Mouse (Mus musculus): ENCODE results near the gene Olfml3. TPM values are rescaled to one million over a fixed set of nuclear protein-coding genes. Genes with fewer than 3 reads are reported as not detected.
A peak's percentile ranks its signal among the peaks of the same experiment; 100 is the strongest.

Gene Olfml3
- total RNA-seq, 2 experiments from 2014 or later, result 2.6 to 8.3 TPM

GRCm38 (mm10) chr3:103735776-103736600 is 1.8 kb downstream of the Olfml3 start:
- TF ChIP-seq CTCF (IDR thresholded peaks at IDR 0.05), result no peak
- intact Hi-C loops (cut with DNase I), result loop anchor here (5.0 kb wide), 3 partner anchors 71 to 304 kb away; partner anchors contain the start of genes Ap4b1, Dclre1b and Gm43064
- peak overlapping the region; percentile 68 for H3K4me3 ChIP-seq
- peak overlapping the region; percentile 72 for H3K27ac ChIP-seq
- DNase-seq, result peak; percentile 31

GRCm38 (mm10) chr3:103734696-103735519 is 2.9 kb downstream of the Olfml3 start:
- DNase-seq, result peak; percentile 69
- intact Hi-C loops (cut with DNase I), result loop anchor here (5.0 kb wide), 3 partner anchors 72 to 303 kb away; partner anchors contain the start of genes Ap4b1, Dclre1b and Gm43064
- peak overlapping the region; percentile 72 for H3K27ac ChIP-seq
- no peak for TF ChIP-seq CTCF (IDR thresholded peaks at IDR 0.05)
- peak overlapping the region; percentile 68 for H3K4me3 ChIP-seq

- TF ChIP-seq CTCF (IDR thresholded peaks at IDR 0.05), result no peak
- DNase-seq, result no peak
- Histone ChIP-seq H3K27ac (peak overlapping the region; percentile 72), H3K4me3 (peak overlapping the region; percentile 68)
- intact Hi-C loops (cut with DNase I), result no loop called here
These were observed 3.8 kb downstream of the Olfml3 start for GRCm38 (mm10) chr3:103733799-103734695.

GRCm38 (mm10) chr3:103733176-103733575 is 4.6 kb downstream of the Olfml3 start:
- no peak overlapping the region for H3K4me3 ChIP-seq
- TF ChIP-seq CTCF (IDR thresholded peaks at IDR 0.05), result no peak
- no peak overlapping the region for H3K27ac ChIP-seq
- no peak for DNase-seq
- intact Hi-C loops (cut with DNase I), result no loop called here

- no peak for TF ChIP-seq CTCF (IDR thresholded peaks at IDR 0.05)
- no peak for DNase-seq
- no peak overlapping the region for H3K4me3 ChIP-seq
- intact Hi-C loops (cut with DNase I), result no loop called here
- H3K27ac ChIP-seq, result no peak overlapping the region
These were observed 5.7 kb downstream of the Olfml3 start for GRCm38 (mm10) chr3:103732116-103732515.

- no peak overlapping the region for H3K27ac ChIP-seq
- DNase-seq, result no peak
- H3K4me3 ChIP-seq, result no peak overlapping the region
- TF ChIP-seq CTCF (IDR thresholded peaks at IDR 0.05), result no peak
- intact Hi-C loops (cut with DNase I), result no loop called here
These were observed 8.0 kb downstream of the Olfml3 start for GRCm38 (mm10) chr3:103729850-103730249.

GRCm38 (mm10) chr3:103727813-103728326 is 9.9 kb downstream of the Olfml3 start:
- TF ChIP-seq CTCF (IDR thresholded peaks at IDR 0.05), result no peak
- H3K27ac ChIP-seq, result no peak overlapping the region
- no peak for DNase-seq
- H3K4me3 ChIP-seq, result no peak overlapping the region
- intact Hi-C loops (cut with DNase I), result no loop called here

- intact Hi-C loops (cut with DNase I), result no loop called here
- no peak for TF ChIP-seq CTCF (IDR thresholded peaks at IDR 0.05)
- no peak for DNase-seq
- Histone ChIP-seq H3K4me3 (no peak overlapping the region), H3K27ac (no peak overlapping the region)
These were observed 11.2 kb downstream of the Olfml3 start for GRCm38 (mm10) chr3:103726642-103727041.

GRCm38 (mm10) chr3:103724137-103724536 is 13.7 kb downstream of the Olfml3 start:
- no peak for DNase-seq
- intact Hi-C loops (cut with DNase I), result no loop called here
- H3K4me3 ChIP-seq, result no peak overlapping the region
- H3K27ac ChIP-seq, result no peak overlapping the region
- TF ChIP-seq CTCF (IDR thresholded peaks at IDR 0.05), result no peak

GRCm38 (mm10) chr3:103718728-103719127 is 19.1 kb downstream of the Olfml3 start:
- intact Hi-C loops (cut with DNase I), result no loop called here
- DNase-seq, result no peak

GRCm38 (mm10) chr3:103716774-103717760 is 20.7 kb downstream of the Olfml3 start:
- intact Hi-C loops (cut with DNase I), result no loop called here
- peak overlapping the region; percentile 72 for H3K27ac ChIP-seq
- TF ChIP-seq CTCF (IDR thresholded peaks at IDR 0.05), result no peak
- H3K4me3 ChIP-seq, result peak overlapping the region; percentile 41
- DNase-seq, result peak; percentile 54

More at GRCm38 (mm10) chr3:103718728-103719127, 19.1 kb downstream of the Olfml3 start:
- H3K27ac ChIP-seq, result no peak overlapping the region
- no peak overlapping the region for H3K4me3 ChIP-seq
- TF ChIP-seq CTCF (IDR thresholded peaks at IDR 0.05), result no peak

Measured in gastrocnemius, adult 2 months (tissue).